Mouse (Mus musculus): ENCODE data around the gene Psg22. TPM values are rescaled to one million over a fixed set of nuclear protein-coding genes. Genes with fewer than 3 reads are reported as not detected.
"Not testable (repeated sequence)": the region's sequence is repeated elsewhere in the genome, so short reads cannot be mapped to it uniquely, and the experiment has no call there.

The Psg22 gene
- not detected in 2 replicates for polyA plus RNA-seq (2012; rRNA removed)

GRCm38 (mm10) chr7:18717790-18718189 lies at the start of gene Psg22:
Gene Psg22, plus strand, starts transcription at chr7:18718090.
- no peaks in the 10 kb centered on the region for H3K4me1 ChIP-seq (ENCODE audit: control insufficient read depth, insufficient read depth, low read length)
- TF ChIP-seq CTCF (IDR thresholded peaks at IDR 0.05; ENCODE audit: borderline replicate concordance, insufficient read depth, low read depth, low read length) (no peak), POLR2A (IDR thresholded peaks at IDR 0.05; ENCODE audit: borderline replicate concordance, insufficient read depth, low read length) (no peak)
- no peak for DNase-seq
- 27% methylated on average over 2 of the region's 2 CpGs for WGBS
- no peak within 1 kb of the TSS for H3K4me3 ChIP-seq (replicated peaks; ENCODE audit: insufficient read depth, low read depth, low read length)
- no peaks in the 10 kb centered on the region for H3K27me3 ChIP-seq (ENCODE audit: control insufficient read depth, insufficient read depth, low read length)
- H3K27ac ChIP-seq (ENCODE audit: insufficient read depth, low read length), result no peak within 1 kb of the TSS

GRCm38 (mm10) chr7:18679772-18680171 lies 38.1 kb upstream of the Psg22 start:
- Histone ChIP-seq H3K27me3 (ENCODE audit: control insufficient read depth, insufficient read depth, low read length) (no peaks in the 10 kb centered on the region), H3K4me1 (ENCODE audit: control insufficient read depth, insufficient read depth, low read length) (no peaks in the 10 kb centered on the region), H3K4me3 (replicated peaks; ENCODE audit: insufficient read depth, low read depth, low read length) (no peak overlapping the region), H3K27ac (ENCODE audit: insufficient read depth, low read length) (no peak overlapping the region)
- TF ChIP-seq POLR2A (IDR thresholded peaks at IDR 0.05; ENCODE audit: borderline replicate concordance, insufficient read depth, low read length) (no peak), CTCF (IDR thresholded peaks at IDR 0.05; ENCODE audit: borderline replicate concordance, insufficient read depth, low read depth, low read length) (peak; percentile 69)
- 38% methylated on average over 2 of the region's 2 CpGs for WGBS
- DNase-seq, result peak; percentile 38 to 39

DNA sequence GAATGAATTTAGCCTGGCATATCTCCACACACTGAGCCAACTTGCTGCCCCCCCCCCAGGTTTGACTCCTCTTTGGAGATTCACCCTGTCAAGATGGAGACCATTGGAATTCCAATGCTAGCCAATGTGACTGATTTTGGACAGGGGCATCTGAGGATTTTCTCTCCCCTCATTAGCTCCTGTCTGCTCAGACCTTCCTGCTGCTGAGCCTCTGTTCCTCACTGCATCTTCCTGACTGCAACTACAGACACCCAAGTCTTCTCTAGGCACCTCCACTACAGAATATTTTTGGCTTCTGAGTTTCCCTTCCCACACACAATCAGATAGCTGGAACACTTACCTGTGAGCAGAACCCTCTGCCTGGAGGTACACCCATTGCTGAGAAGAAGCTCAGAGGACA lies 32.3 kb upstream of the Psg22 start:
- TF ChIP-seq CTCF (IDR thresholded peaks at IDR 0.05; ENCODE audit: borderline replicate concordance, insufficient read depth, low read depth, low read length) (no peak), POLR2A (IDR thresholded peaks at IDR 0.05; ENCODE audit: borderline replicate concordance, insufficient read depth, low read length) (no peak)
- DNase-seq, result no peak
- Histone ChIP-seq H3K4me1 (ENCODE audit: control insufficient read depth, insufficient read depth, low read length) (no peaks in the 10 kb centered on the region), H3K27me3 (ENCODE audit: control insufficient read depth, insufficient read depth, low read length) (no peaks in the 10 kb centered on the region), H3K4me3 (replicated peaks; ENCODE audit: insufficient read depth, low read depth, low read length) (no peak overlapping the region), H3K27ac (ENCODE audit: insufficient read depth, low read length) (no peak overlapping the region)

DNA sequence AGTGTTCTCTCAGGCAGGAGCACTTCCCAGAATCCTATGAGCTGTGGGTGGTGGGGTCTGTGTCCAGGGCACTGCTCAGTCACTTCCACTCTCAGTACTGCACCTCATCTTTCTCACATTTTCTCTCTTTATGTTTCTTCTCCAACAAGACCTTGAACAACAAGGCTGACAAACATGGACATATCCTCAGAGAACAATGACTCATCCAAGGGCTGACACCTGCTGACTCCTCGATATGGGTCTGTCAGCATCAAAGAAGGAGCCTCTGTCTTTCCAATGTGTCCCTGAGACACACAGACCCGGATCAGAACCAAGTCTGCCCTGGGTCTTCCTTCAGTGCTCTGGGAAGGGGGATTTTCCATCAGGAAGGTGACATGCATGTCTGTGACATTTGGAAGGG lies 31.8 kb upstream of the Psg22 start, which contains the start of gene Psg20:
Gene Psg20, minus strand, starts transcription at position 101 of the 400 bp plus-strand sequence.
- Histone ChIP-seq H3K4me3 (replicated peaks; ENCODE audit: insufficient read depth, low read depth, low read length) (no peak within 1 kb of the TSS), H3K4me1 (ENCODE audit: control insufficient read depth, insufficient read depth, low read length) (no peaks in the 10 kb centered on the region), H3K27ac (ENCODE audit: insufficient read depth, low read length) (no peak within 1 kb of the TSS), H3K27me3 (ENCODE audit: control insufficient read depth, insufficient read depth, low read length) (no peaks in the 10 kb centered on the region)
- no peak for TF ChIP-seq POLR2A (IDR thresholded peaks at IDR 0.05; ENCODE audit: borderline replicate concordance, insufficient read depth, low read length)
- no peak for TF ChIP-seq CTCF (IDR thresholded peaks at IDR 0.05; ENCODE audit: borderline replicate concordance, insufficient read depth, low read depth, low read length)
- DNase-seq, result no peak
- WGBS, result 44% methylated on average over 2 of the region's 2 CpGs

GRCm38 (mm10) chr7:18710331-18710730 lies 7.6 kb upstream of the Psg22 start:
- H3K4me3 ChIP-seq (replicated peaks; ENCODE audit: insufficient read depth, low read depth, low read length); H3K4me1 ChIP-seq (ENCODE audit: control insufficient read depth, insufficient read depth, low read length); H3K27ac ChIP-seq (ENCODE audit: insufficient read depth, low read length); H3K27me3 ChIP-seq (ENCODE audit: control insufficient read depth, insufficient read depth, low read length): not testable (repeated sequence)
- 73% methylated on average over 4 of the region's 4 CpGs for WGBS
- peak in 1 of 2 experiments; percentile 1 for DNase-seq

GRCm38 (mm10) chr7:18710846-18711245 lies 7.0 kb upstream of the Psg22 start:
- Histone ChIP-seq H3K27ac (ENCODE audit: insufficient read depth, low read length) (no peak overlapping the region), H3K4me3 (replicated peaks; ENCODE audit: insufficient read depth, low read depth, low read length) (no peak overlapping the region), H3K4me1 (ENCODE audit: control insufficient read depth, insufficient read depth, low read length) (no peaks in the 10 kb centered on the region), H3K27me3 (ENCODE audit: control insufficient read depth, insufficient read depth, low read length) (no peaks in the 10 kb centered on the region)
- 59% methylated on average over 1 of the region's 1 CpGs for WGBS
- DNase-seq, result no peak
- TF ChIP-seq CTCF (IDR thresholded peaks at IDR 0.05; ENCODE audit: borderline replicate concordance, insufficient read depth, low read depth, low read length) (no peak), POLR2A (IDR thresholded peaks at IDR 0.05; ENCODE audit: borderline replicate concordance, insufficient read depth, low read length) (no peak)

GRCm38 (mm10) chr7:18715546-18715945 lies 2.3 kb upstream of the Psg22 start:
- TF ChIP-seq CTCF (IDR thresholded peaks at IDR 0.05; ENCODE audit: borderline replicate concordance, insufficient read depth, low read depth, low read length) (no peak), POLR2A (IDR thresholded peaks at IDR 0.05; ENCODE audit: borderline replicate concordance, insufficient read depth, low read length) (no peak)
- Histone ChIP-seq H3K27me3 (ENCODE audit: control insufficient read depth, insufficient read depth, low read length) (no peaks in the 10 kb centered on the region), H3K4me3 (replicated peaks; ENCODE audit: insufficient read depth, low read depth, low read length) (no peak overlapping the region), H3K4me1 (ENCODE audit: control insufficient read depth, insufficient read depth, low read length) (no peaks in the 10 kb centered on the region), H3K27ac (ENCODE audit: insufficient read depth, low read length) (no peak overlapping the region)
- DNase-seq, result no peak
- 51% methylated on average over 4 of the region's 4 CpGs for WGBS

DNA sequence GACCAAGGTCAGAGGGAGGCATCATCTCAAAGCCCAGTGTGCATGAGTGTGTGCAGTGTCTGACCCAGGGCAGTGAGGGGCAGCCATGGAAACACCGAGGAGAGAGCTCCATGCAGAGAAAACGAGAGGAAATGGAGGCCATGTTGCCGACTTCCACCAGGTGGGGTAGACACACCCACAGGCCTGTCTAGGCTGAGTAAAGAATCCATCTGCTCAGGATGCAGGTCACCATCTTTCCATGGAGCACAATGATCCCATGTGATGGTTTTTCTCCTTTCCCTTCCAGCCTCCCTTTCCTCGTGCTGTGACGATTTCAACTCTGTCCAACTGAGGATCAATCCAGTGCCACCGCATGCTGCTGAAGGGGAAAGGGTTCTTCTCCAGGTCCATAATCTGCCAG lies 6.1 kb downstream of the Psg22 start:
- Histone ChIP-seq H3K4me3 (replicated peaks; ENCODE audit: insufficient read depth, low read depth, low read length) (no peak overlapping the region), H3K27ac (ENCODE audit: insufficient read depth, low read length) (no peak overlapping the region), H3K27me3 (ENCODE audit: control insufficient read depth, insufficient read depth, low read length) (no peaks in the 10 kb centered on the region), H3K4me1 (ENCODE audit: control insufficient read depth, insufficient read depth, low read length) (no peaks in the 10 kb centered on the region)
- TF ChIP-seq POLR2A (IDR thresholded peaks at IDR 0.05; ENCODE audit: borderline replicate concordance, insufficient read depth, low read length), result no peak
- no peak for TF ChIP-seq CTCF (IDR thresholded peaks at IDR 0.05; ENCODE audit: borderline replicate concordance, insufficient read depth, low read depth, low read length)
- 77% methylated on average over 6 of the region's 6 CpGs for WGBS
- DNase-seq, result no peak

- H3K4me3 ChIP-seq (replicated peaks; ENCODE audit: insufficient read depth, low read depth, low read length); H3K27me3 ChIP-seq (ENCODE audit: control insufficient read depth, insufficient read depth, low read length); H3K4me1 ChIP-seq (ENCODE audit: control insufficient read depth, insufficient read depth, low read length); DNase-seq; H3K27ac ChIP-seq (ENCODE audit: insufficient read depth, low read length): not testable (repeated sequence)
These were observed 8.0 kb downstream of the Psg22 start for GRCm38 (mm10) chr7:18725931-18726330.

All from cerebellum, adult 2 months (tissue).